Mouse (Mus musculus): ENCODE data around the gene Yars. TPM values are rescaled to one million over a fixed set of nuclear protein-coding genes. Genes with fewer than 3 reads are reported as not detected.

Yars gene
- 18.8 and 19.3 TPM in 2 replicates for polyA plus RNA-seq (2012; ENCODE audit: insufficient read depth, insufficient read length, missing spikeins)

GRCm38 (mm10) chr4:129189542-129190519, at the start of gene Yars, which contains the start of gene S100pbp:
Yars (plus strand) TSS chr4:129189760.
S100pbp (minus strand) TSS chr4:129189727.
- Histone ChIP-seq H3K4me3 (ENCODE audit: insufficient read depth, low read depth, low read length) (peak within 1 kb of the TSS; percentile 83), H3K27ac (replicated peaks; ENCODE audit: low read depth, low read length) (peak within 1 kb of the TSS; percentile 81), H3K4me1 (ENCODE audit: control insufficient read depth, insufficient read depth, insufficient read length, low read length) (no peaks in the 10 kb centered on the region)

GRCm38 (mm10) chr4:129140808-129141207, 48.8 kb upstream of the Yars start:
- no peak overlapping the region for H3K4me3 ChIP-seq (ENCODE audit: insufficient read depth, low read depth, low read length)
- H3K27ac ChIP-seq (replicated peaks; ENCODE audit: low read depth, low read length) = no peak overlapping the region
- peaks cover 11% of the 10 kb centered on the region; the same call in 1 of the 2 replicates for H3K4me1 ChIP-seq (ENCODE audit: control insufficient read depth, insufficient read depth, insufficient read length, low read length)

- Histone ChIP-seq H3K4me3 (ENCODE audit: insufficient read depth, low read depth, low read length) (no peak overlapping the region), H3K4me1 (ENCODE audit: control insufficient read depth, insufficient read depth, insufficient read length, low read length) (peaks cover 11% of the 10 kb centered on the region; the same call in 1 of the 2 replicates), H3K27ac (replicated peaks; ENCODE audit: low read depth, low read length) (no peak overlapping the region)
Observed at GRCm38 (mm10) chr4:129141560-129142438, 47.8 kb upstream of the Yars start.

GRCm38 (mm10) chr4:129142439-129143045, 47.0 kb upstream of the Yars start:
- Histone ChIP-seq H3K4me1 (ENCODE audit: control insufficient read depth, insufficient read depth, insufficient read length, low read length) (peaks cover 11% of the 10 kb centered on the region; the same call in 1 of the 2 replicates), H3K4me3 (ENCODE audit: insufficient read depth, low read depth, low read length) (0 out of 2 replicates have a peak overlapping the region, but pooled peaks have one; percentile 9), H3K27ac (replicated peaks; ENCODE audit: low read depth, low read length) (no peak overlapping the region)

GRCm38 (mm10) chr4:129143509-129143908, 46.1 kb upstream of the Yars start:
- Histone ChIP-seq H3K27ac (replicated peaks; ENCODE audit: low read depth, low read length) (no peak overlapping the region), H3K4me3 (ENCODE audit: insufficient read depth, low read depth, low read length) (no peak overlapping the region), H3K4me1 (ENCODE audit: control insufficient read depth, insufficient read depth, insufficient read length, low read length) (peaks cover 11% of the 10 kb centered on the region; the same call in 1 of the 2 replicates)

GRCm38 (mm10) chr4:129144401-129145367, 44.9 kb upstream of the Yars start:
- Histone ChIP-seq H3K27ac (replicated peaks; ENCODE audit: low read depth, low read length) (no peak overlapping the region), H3K4me3 (ENCODE audit: insufficient read depth, low read depth, low read length) (no peak overlapping the region), H3K4me1 (ENCODE audit: control insufficient read depth, insufficient read depth, insufficient read length, low read length) (peaks cover 11% of the 10 kb centered on the region; the same call in 1 of the 2 replicates)

- Histone ChIP-seq H3K4me3 (ENCODE audit: insufficient read depth, low read depth, low read length) (no peak overlapping the region), H3K27ac (replicated peaks; ENCODE audit: low read depth, low read length) (no peak overlapping the region), H3K4me1 (ENCODE audit: control insufficient read depth, insufficient read depth, insufficient read length, low read length) (peaks cover 11% of the 10 kb centered on the region; the same call in 1 of the 2 replicates)
Observed at GRCm38 (mm10) chr4:129145411-129145810, 44.1 kb upstream of the Yars start.

GRCm38 (mm10) chr4:129145943-129146342, 43.6 kb upstream of the Yars start:
- Histone ChIP-seq H3K27ac (replicated peaks; ENCODE audit: low read depth, low read length) (no peak overlapping the region), H3K4me3 (ENCODE audit: insufficient read depth, low read depth, low read length) (no peak overlapping the region), H3K4me1 (ENCODE audit: control insufficient read depth, insufficient read depth, insufficient read length, low read length) (peaks cover 10% of the 10 kb centered on the region; the same call in 1 of the 2 replicates)

GRCm38 (mm10) chr4:129146392-129146791, 43.2 kb upstream of the Yars start:
- Histone ChIP-seq H3K27ac (replicated peaks; ENCODE audit: low read depth, low read length) (no peak overlapping the region), H3K4me3 (ENCODE audit: insufficient read depth, low read depth, low read length) (no peak overlapping the region), H3K4me1 (ENCODE audit: control insufficient read depth, insufficient read depth, insufficient read length, low read length) (peaks cover 8% of the 10 kb centered on the region; the same call in 1 of the 2 replicates)

- H3K4me3 ChIP-seq (ENCODE audit: insufficient read depth, low read depth, low read length) = no peak overlapping the region
- peaks cover 8% of the 10 kb centered on the region; the same call in 1 of the 2 replicates for H3K4me1 ChIP-seq (ENCODE audit: control insufficient read depth, insufficient read depth, insufficient read length, low read length)
- H3K27ac ChIP-seq (replicated peaks; ENCODE audit: low read depth, low read length) = no peak overlapping the region
Observed at GRCm38 (mm10) chr4:129147552-129148103, 41.9 kb upstream of the Yars start.

- Histone ChIP-seq H3K4me1 (ENCODE audit: control insufficient read depth, insufficient read depth, insufficient read length, low read length) (peaks cover 4% of the 10 kb centered on the region; the same call in 1 of the 2 replicates), H3K27ac (replicated peaks; ENCODE audit: low read depth, low read length) (no peak overlapping the region), H3K4me3 (ENCODE audit: insufficient read depth, low read depth, low read length) (no peak overlapping the region)
Observed at GRCm38 (mm10) chr4:129149321-129149720, 40.2 kb upstream of the Yars start.

GRCm38 (mm10) chr4:129151276-129151811, 38.2 kb upstream of the Yars start:
- Histone ChIP-seq H3K4me1 (ENCODE audit: control insufficient read depth, insufficient read depth, insufficient read length, low read length) (no peaks in the 10 kb centered on the region), H3K27ac (replicated peaks; ENCODE audit: low read depth, low read length) (no peak overlapping the region), H3K4me3 (ENCODE audit: insufficient read depth, low read depth, low read length) (no peak overlapping the region)

- Histone ChIP-seq H3K27ac (replicated peaks; ENCODE audit: low read depth, low read length) (no peak overlapping the region), H3K4me1 (ENCODE audit: control insufficient read depth, insufficient read depth, insufficient read length, low read length) (no peaks in the 10 kb centered on the region), H3K4me3 (ENCODE audit: insufficient read depth, low read depth, low read length) (no peak overlapping the region)
Observed at GRCm38 (mm10) chr4:129157541-129157940, 32.0 kb upstream of the Yars start.
